Mouse (Mus musculus) testis, postnatal 10 days (tissue): ENCODE measurements around the gene Urb1.

Experiments
- DNase-seq: peaks from one replicate; pipeline ENCODE4 v3.0.0; 2021; ENCODE audit warnings: low spot score

Urb1 gene

DNA sequence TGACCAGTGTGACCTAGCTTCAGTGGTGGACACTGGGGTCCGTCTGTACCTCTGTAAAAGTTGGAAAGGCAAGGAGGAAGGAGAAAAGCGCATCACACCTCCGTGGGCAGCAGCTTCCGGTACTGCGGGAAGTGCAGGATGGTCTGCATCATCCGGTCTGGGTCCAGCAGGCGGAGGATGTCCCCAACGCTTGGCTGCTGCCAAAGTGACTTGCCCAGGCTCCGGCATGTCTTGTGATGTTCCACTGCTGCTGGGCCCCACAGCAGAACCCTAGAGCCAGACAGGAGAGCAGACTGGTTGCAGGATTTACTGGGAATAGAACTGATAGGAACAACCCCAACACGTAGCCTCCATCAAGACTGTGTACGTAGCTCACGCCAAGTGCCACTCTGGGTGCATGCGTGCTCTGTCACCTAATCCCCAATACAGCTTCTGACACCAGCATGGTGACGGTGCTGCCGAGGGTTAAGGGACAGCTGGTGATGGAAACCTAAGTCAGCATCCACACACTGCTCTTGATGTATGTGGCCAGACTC is 43.2 kb downstream of the Urb1 start:
- DNase-seq: no peak

GRCm38 (mm10) chr16:90765195-90765877 is 44.9 kb downstream of the Urb1 start:
- DNase-seq: no peak

- no peak for DNase-seq
Measured at GRCm38 (mm10) chr16:90760515-90760914, 49.7 kb downstream of the Urb1 start.

GRCm38 (mm10) chr16:90759335-90759734 is 50.9 kb downstream of the Urb1 start:
- DNase-seq: no peak

DNA sequence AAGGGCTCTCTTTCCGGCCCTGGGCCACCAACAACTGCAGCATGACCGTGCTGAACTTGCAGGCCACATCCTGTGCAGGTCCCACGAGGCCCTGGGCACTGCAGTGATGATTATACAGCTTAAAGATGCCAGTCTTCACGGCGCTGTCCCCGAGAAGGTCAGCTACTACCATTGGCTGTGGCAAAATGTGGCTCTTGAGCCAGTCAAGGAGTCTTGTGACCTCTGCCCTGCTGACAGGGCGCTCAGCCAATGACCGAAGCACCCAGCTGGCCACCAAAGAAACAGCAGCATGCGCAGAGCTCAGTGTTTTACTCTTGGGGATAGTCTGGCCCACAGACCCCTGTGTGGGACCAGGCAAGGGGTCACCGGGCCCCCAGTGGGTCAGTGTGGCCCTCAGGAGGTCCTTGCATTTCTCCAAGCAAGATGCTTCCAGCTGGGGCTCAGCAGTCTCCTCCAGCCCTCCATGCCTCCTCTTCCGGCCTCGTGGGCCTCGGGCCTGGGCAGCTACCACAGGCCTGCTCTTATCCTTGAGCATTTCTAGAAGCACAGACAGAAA is 56.7 kb downstream of the Urb1 start:
- no peak for DNase-seq

DNA sequence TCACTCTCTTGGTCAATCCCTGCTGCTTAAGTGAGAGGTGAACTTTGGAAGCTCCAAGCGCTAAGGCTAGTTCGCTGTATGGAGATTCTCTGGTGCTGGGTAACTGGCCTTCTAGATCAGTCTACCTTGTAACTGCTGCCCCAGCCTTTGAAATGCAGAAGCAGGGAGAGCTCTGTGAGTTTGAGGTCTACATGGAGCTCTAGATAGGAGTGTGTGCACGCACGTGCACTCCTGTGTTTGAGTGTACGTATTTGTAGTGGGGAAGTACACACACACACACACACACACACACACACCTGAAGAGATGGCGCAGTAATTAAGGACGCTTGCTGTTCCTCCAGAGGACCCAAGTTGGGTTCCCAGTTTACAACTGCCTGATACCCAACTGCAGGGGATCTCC is 62.0 kb downstream of the Urb1 start:
- no peak for DNase-seq

DNA sequence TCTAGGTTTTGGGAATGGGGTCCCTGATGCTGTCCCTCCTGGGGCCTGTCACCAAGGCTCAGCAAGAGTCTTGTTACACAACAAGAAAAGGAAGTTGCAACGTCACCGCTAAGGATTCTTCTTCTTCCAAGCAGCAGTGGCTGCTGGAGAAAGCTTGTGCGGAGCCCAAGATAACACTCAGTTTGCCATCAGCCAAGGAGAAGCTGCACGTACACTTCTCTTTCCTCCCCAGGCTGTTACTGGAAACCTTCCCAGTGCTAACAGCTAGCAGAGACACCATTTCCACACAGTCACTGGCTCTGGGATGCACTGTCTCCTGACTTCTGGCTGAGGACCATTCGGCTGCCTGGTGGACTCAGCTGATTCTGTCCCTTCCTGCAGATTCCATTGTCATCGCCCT is 63.1 kb downstream of the Urb1 start:
- DNase-seq: no peak

GRCm38 (mm10) chr16:90738092-90738956 is 71.9 kb downstream of the Urb1 start, which contains the start of gene Mrap:
TSS of gene Mrap (plus strand) at chr16:90738207.
- peak; percentile 71 for DNase-seq

DNA sequence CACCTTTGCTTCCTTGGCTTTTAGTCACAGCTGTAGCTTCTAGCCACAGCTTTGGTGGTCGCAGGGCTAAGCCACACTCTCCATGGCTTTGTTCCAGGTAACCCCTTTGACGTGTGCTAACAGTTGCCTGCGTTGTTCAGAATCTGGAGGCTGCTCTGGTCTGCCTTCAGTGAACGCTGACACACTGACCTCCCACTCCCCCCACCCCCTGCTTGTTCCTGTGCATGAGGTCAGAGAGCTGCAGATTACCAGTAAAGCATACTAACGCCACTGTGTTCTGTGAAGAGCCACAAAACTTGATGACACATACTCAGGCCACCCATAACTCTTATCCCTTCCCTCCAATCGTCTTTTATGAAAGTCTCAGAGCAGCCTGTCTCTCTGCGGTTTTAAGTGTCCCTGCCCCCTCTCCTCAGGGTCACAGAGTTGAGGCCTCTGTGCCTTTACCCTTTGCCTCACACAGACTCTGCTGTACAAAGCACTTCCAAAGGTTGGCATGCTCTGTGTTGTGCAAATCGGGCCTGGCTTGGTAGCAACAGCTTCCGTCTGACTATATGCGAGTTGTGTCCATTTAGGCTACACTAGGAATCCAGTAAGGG is 73.4 kb downstream of the Urb1 start:
- no peak for DNase-seq

- no peak for DNase-seq
Measured at GRCm38 (mm10) chr16:90735611-90736010, 74.6 kb downstream of the Urb1 start.

- peak; percentile 97 for DNase-seq
Measured at GRCm38 (mm10) chr16:90727233-90728115, 82.7 kb downstream of the Urb1 start, which contains the start of gene Mis18a. TSS of gene Mis18a (minus strand) at chr16:90727404.

- no peak for DNase-seq
Measured at GRCm38 (mm10) chr16:90726600-90727227, 83.5 kb downstream of the Urb1 start.

- no peak for DNase-seq
Measured at GRCm38 (mm10) chr16:90724051-90724450, 86.2 kb downstream of the Urb1 start.

DNA sequence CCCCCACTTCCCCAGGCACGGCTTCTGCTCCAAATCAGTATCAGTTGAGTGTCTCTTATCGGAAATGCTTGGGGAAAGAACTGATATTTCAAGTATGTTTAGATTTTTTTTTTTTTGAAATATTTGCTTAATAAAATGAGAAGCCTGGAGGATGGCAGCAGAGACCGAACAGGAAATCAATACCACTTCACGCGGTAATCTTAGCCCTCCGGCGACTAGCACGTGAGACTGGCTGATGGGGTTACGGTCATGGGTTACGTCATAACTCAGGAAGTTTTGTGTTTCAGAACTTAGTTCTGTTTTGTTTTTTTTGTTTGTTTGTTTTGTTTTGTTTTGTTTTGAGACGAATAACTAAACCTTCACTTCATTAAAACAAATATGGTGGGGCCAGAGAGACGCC is 99.9 kb downstream of the Urb1 start:
- no peak for DNase-seq

DNA sequence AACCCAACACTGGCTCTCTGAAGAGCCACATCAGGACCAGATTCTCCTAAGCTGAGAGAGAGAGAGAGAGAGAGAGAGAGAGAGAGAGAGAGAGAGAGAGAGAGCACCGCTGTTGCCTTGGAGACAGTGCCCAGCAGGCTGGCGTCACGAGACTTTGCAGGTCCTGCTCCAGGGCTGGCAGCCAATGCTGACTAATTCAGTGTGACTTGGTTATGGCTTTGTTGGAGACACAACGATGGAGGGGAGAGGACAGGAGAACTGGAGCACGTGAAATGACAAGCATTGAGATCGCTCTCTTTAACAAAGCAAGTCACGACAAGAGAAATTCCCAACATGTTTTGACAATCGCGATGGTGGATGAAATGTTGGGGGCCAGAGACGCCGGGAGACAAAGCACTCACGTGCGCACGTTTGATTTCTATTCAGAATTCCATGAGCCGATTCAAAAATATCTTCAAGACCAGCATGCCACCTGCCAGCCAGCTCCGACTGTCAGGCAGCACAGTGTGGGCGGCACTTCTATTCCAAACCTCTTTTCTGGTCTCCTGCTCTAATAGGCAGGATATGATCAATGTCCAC is 100.4 kb downstream of the Urb1 start:
- DNase-seq: no peak

DNA sequence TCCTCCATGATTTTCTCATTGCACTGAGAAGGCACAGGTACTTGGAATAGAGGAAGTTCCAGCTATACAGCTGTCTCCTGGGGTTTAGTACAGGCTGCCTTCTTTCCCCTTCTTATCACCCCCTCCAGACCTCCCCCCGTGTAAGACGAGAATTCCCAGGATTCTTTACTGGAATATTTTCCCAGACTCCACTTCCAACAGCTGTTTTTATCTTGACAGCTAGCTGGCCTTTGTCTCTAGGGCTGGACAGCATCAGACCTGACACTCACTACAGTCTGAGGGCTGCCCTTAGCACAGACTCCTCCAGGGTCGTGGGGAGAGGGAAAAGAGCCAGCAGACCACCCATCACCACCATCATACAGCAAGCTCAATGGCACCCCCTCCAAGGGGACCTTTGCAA is 103.9 kb downstream of the Urb1 start:
- DNase-seq: peak; percentile 32

DNA sequence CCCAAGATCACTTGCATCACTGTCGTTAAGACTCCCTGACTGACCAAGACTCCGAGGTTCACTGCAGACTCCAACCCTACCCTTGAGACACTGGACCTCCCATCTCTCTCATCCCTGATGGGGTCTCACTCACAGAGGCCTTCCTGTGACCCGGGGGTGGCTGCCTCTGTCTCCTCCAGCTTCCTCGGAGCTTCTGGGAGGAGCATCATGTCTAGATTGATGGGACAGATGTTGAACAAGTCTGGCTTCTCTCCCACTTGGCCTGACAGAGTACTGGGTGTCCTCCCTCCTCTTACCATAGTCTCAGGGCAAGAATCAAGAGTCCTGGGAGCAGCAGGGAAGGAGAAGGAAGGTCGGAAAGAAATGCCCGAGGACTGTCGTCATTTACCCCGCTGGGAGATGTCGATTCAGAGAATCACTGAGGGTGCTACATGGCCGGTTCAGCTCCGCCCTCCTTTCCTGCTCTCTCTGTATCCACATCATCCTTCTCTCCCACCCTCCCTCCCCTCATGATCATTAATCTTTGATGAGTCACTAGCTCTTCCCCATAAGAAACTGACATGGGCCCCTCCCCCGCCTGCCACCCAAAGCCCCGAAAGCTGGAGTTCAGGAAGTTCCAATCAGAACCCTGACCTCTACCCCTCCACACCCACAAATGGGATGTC is 105.9 kb downstream of the Urb1 start:
- peak; percentile 39 for DNase-seq

GRCm38 (mm10) chr16:90703646-90704045 is 106.6 kb downstream of the Urb1 start:
- DNase-seq: no peak

GRCm38 (mm10) chr16:90701541-90701940 is 108.7 kb downstream of the Urb1 start:
- DNase-seq: no peak
